Comparison of ENCODE assay signal across 8 mouse cellular contexts in genomic region chr11:88067586-88068410, GRCm38 (mm10). TPM values are rescaled to one million over a fixed set of nuclear protein-coding genes. Genes with fewer than 3 reads are reported as not detected.
DNase-seq lines count a peak whose midpoint lies in the region; ATAC-seq lines count a peak whose summit lies in the region.

TSS of gene Vezf1 (plus strand) at chr11:88068279.

- peak; percentile 89 for DNase-seq in adrenal gland, adult 2 months
- peak; percentile 92 for DNase-seq in embryo, embryonic 11 days
- DNase-seq in gastrocnemius, postnatal 25 days = peak; percentile 80
- peak; percentile 65 to 66 for DNase-seq in left cerebral cortex, postnatal 25 days (ENCODE audit: low spot score in 2 of 2)
- DNase-seq in right cerebral cortex, postnatal 14 days = peak; percentile 74
- DNase-seq in urinary bladder, postnatal 25 days (ENCODE audit: low spot score) = peak; percentile 61

- peak; percentile 65 for ATAC-seq in inflammation-experienced regulatory T-cells, adult 6 months
- ATAC-seq in megakaryocyte-erythroid progenitor cell, adult 5-6 weeks (replicated peaks; ENCODE audit: low FRiP score, low TSS enrichment, poor library complexity, severe bottlenecking) = peak; percentile 92

- intact Hi-C loops in left cerebral cortex, postnatal 25 days (cut with DNase I) = loop anchor here (2.0 kb wide), 2 partner anchors 31 to 95 kb away; partner anchors contain the start of gene Cuedc1

RNA-seq across cellular contexts. Expression of gene Vezf1, which starts in this region (rescaled TPM):
- 10 to 100 TPM; 48.3 to 52.4 TPM for total RNA-seq in adrenal gland, adult 2 months (2021)
- polyA plus RNA-seq in adrenal gland, adult 2 months (2012; rRNA removed) = 13.5 and 14.6 TPM in 2 replicates
- 10 to 100 TPM; 47.1 to 47.6 TPM for total RNA-seq in gastrocnemius, postnatal 25 days (2021)
- 10 to 100 TPM; 19.3 to 25.6 (median 21.5) TPM for polyA plus RNA-seq in inflammation-experienced regulatory T-cells, adult 6 months (2017; shearing (Covaris generic))
- 10 to 100 TPM; 23.6 to 25.8 TPM for total RNA-seq in left cerebral cortex, postnatal 25 days (2021)
- total RNA-seq in megakaryocyte-erythroid progenitor cell, adult 5-6 weeks (2014; fragmentation: Nextera tagmentation) = 30.9 and 35.9 TPM in 2 replicates
- total RNA-seq in megakaryocyte-erythroid progenitor cell, adult 5-6 weeks (2017) = 14.2 and 24.7 TPM in 2 replicates

Comparison
In these comparisons a context has a peak if more than half of its experiments do, and no peak if none do; other contexts are left out.
1. Peak in every context shown above with its lines: DNase-seq and ATAC-seq.